Mouse (Mus musculus) cerebellum, postnatal 36 days (tissue): ENCODE data around the gene Gm17545.

Experiments
- DNase-seq, 2 experiments: peaks; one replicate each; pipeline ENCODE4 v3.0.0; 2021 to 2022; ENCODE audit warnings: mixed read lengths in 2 of 2

The Gm17545 gene

GRCm38 (mm10) chr9:22447213-22447612, 6.9 kb upstream of the Gm17545 start:
- DNase-seq = no peak

GRCm38 (mm10) chr9:22448420-22448819, 5.7 kb upstream of the Gm17545 start:
- peak; percentile 23 to 34 for DNase-seq

- DNase-seq = no peak
These were observed 4.9 kb upstream of the Gm17545 start for GRCm38 (mm10) chr9:22449209-22449608.

GRCm38 (mm10) chr9:22452697-22453096, 1.4 kb upstream of the Gm17545 start:
- no peak for DNase-seq

GRCm38 (mm10) chr9:22453501-22453924, 577 bp upstream of the Gm17545 start:
- no peak for DNase-seq

GRCm38 (mm10) chr9:22455041-22455440, 951 bp downstream of the Gm17545 start:
- DNase-seq = no peak

GRCm38 (mm10) chr9:22457142-22457835, 3.2 kb downstream of the Gm17545 start:
- no peak for DNase-seq

GRCm38 (mm10) chr9:22461946-22462345, 7.9 kb downstream of the Gm17545 start:
- peak; percentile 93 to 95 for DNase-seq

GRCm38 (mm10) chr9:22466212-22466611, 12.1 kb downstream of the Gm17545 start:
- DNase-seq = no peak

- peak; percentile 48 to 54 for DNase-seq
These were observed 13.5 kb downstream of the Gm17545 start for GRCm38 (mm10) chr9:22467371-22468169.

GRCm38 (mm10) chr9:22468170-22468898, 14.2 kb downstream of the Gm17545 start:
- peak in 1 of 2 experiments; percentile 68 for DNase-seq

- DNase-seq = no peak
These were observed 14.8 kb downstream of the Gm17545 start for GRCm38 (mm10) chr9:22468899-22469259.

GRCm38 (mm10) chr9:22469643-22470042, 15.6 kb downstream of the Gm17545 start, which contains the start of gene Rp9:
Rp9 (minus strand) TSS chr9:22469743.
- no peak for DNase-seq

GRCm38 (mm10) chr9:22475424-22475868, 21.4 kb downstream of the Gm17545 start, which contains the start of gene Bbs9:
Bbs9 (plus strand) TSS chr9:22475715.
- DNase-seq = peak; percentile 94 to 95

- DNase-seq = peak in 1 of 2 experiments; percentile 18
These were observed 22.2 kb downstream of the Gm17545 start for GRCm38 (mm10) chr9:22476265-22476664.

GRCm38 (mm10) chr9:22478946-22479345, 24.9 kb downstream of the Gm17545 start:
- no peak for DNase-seq

GRCm38 (mm10) chr9:22483866-22484561, 29.9 kb downstream of the Gm17545 start:
- no peak for DNase-seq

GRCm38 (mm10) chr9:22484562-22485308, 30.6 kb downstream of the Gm17545 start:
- DNase-seq = no peak

- no peak for DNase-seq
These were observed 32.1 kb downstream of the Gm17545 start for GRCm38 (mm10) chr9:22486211-22486610.

GRCm38 (mm10) chr9:22488963-22489362, 34.9 kb downstream of the Gm17545 start:
- no peak for DNase-seq

- DNase-seq = no peak
These were observed 40.2 kb downstream of the Gm17545 start for GRCm38 (mm10) chr9:22494203-22494807.
